Mouse (Mus musculus) hindbrain, postnatal 0 days (tissue): ENCODE results near the gene Socs7. TPM values are rescaled to one million over a fixed set of nuclear protein-coding genes. Genes with fewer than 3 reads are reported as not detected.

Experiments used
- ATAC-seq: fragments of 200-750 bp; cut with Nextera tagmentation; 2 replicates; pipeline ENCODE4 v1.8.0; 2017; ENCODE audit warnings: mild to moderate bottlenecking, moderate TSS enrichment, moderate library complexity
- DNase-seq: peaks from one replicate; pipeline ENCODE4 v3.0.0-alpha.2; 2015; ENCODE audit warnings: low spot score
- H3K27ac ChIP-seq: fragments of 300-500 bp; sonication (generic); 2 replicates; pipeline ENCODE4 v1.5.1; 2014; ENCODE audit warnings: mild to moderate bottlenecking
- H3K27me3 ChIP-seq: fragments of 300-500 bp; sonication (generic); 2 replicates; pipeline ENCODE4 v1.6.1; 2014; ENCODE audit warnings: low read length, mixed read lengths; ENCODE audit not compliant: insufficient read depth
- H3K36me3 ChIP-seq: fragments of 300-500 bp; sonication (generic); 2 replicates; pipeline ENCODE4 v1.6.1; 2014; ENCODE audit warnings: low read length, mixed read lengths; ENCODE audit not compliant: insufficient read depth
- H3K4me1 ChIP-seq: fragments of 300-500 bp; sonication (generic); 2 replicates; pipeline ENCODE4 v1.6.1; 2014; ENCODE audit warnings: antibody characterized with exemption, low read length, mixed read lengths; ENCODE audit not compliant: insufficient read depth
- H3K4me2 ChIP-seq: fragments of 300-500 bp; sonication (generic); 2 replicates; pipeline ENCODE4 v1.6.1; 2014; ENCODE audit warnings: low read depth, mild to moderate bottlenecking, low read length, moderate library complexity, mixed read lengths
- H3K4me3 ChIP-seq: fragments of 300-500 bp; sonication (generic); 2 replicates; pipeline ENCODE4 v1.5.1; 2014; ENCODE audit warnings: low read length
- H3K9ac ChIP-seq: fragments of 300-500 bp; sonication (generic); replicated peaks from 2 replicates; pipeline ENCODE4 v1.6.1; 2014; ENCODE audit warnings: mild to moderate bottlenecking, low read length, moderate library complexity, mixed read lengths
- H3K9me3 ChIP-seq: fragments of 300-500 bp; sonication (generic); 2 replicates; pipeline ENCODE4 v1.6.1; 2016; ENCODE audit warnings: low read length, mixed read lengths
- CTCF ChIP-seq: IDR thresholded peaks from 2 replicates; pipeline ENCODE4 v1.5.1; 2016; ENCODE audit warnings: antibody characterized with exemption, control low read depth, low read depth
- WGBS: fragments of 180-500 bp; shearing (Covaris S2); extraction: QIAGEN DNeasy Blood & Tissue Kit; methylation state at CpG from one replicate; pipeline ENCODE4 v1.1.7; 2014; 5-methylcytosine and 5-hydroxymethylcytosine counted together
- polyA plus RNA-seq: library from polyadenylated mRNA; unstranded; fragments of >200 nt; fragmentation: Nextera tagmentation; extraction: Ambion mirVana; gene quantifications from 2 replicates; pipeline ENCODE4 v1.2.1, GENCODE M21; 2015
- total RNA-seq: library from RNA; depleted of rRNA; stranded (reverse); fragments of >200 nt; gene quantifications from 2 replicates; pipeline ENCODE4 v1.2.3, GENCODE M21; 2014

Gene Socs7
- total and polyA plus RNA-seq, 2 experiments from 2014 or later = 5.9 to 59.0 TPM

- no peak overlapping the region for H3K27ac ChIP-seq
- no peaks in the 10 kb centered on the region for H3K9me3 ChIP-seq
- WGBS = 78% methylated on average over 3 of the region's 3 CpGs
- H3K36me3 ChIP-seq = no peaks in the 10 kb centered on the region
- peak overlapping the region; percentile 65; the same call in 1 of the 2 replicates for H3K4me2 ChIP-seq
- H3K4me3 ChIP-seq = no peak overlapping the region
- no peak overlapping the region; the same call in 1 of the 2 replicates for H3K9ac ChIP-seq
- no peaks in the 10 kb centered on the region for H3K27me3 ChIP-seq
- DNase-seq (no peak), ATAC-seq (no peak)
- no peak for TF ChIP-seq CTCF
- H3K4me1 ChIP-seq = peaks cover 17% of the 10 kb centered on the region
These were observed 45.1 kb downstream of the Socs7 start for GRCm38 (mm10) chr11:97407456-97407855.

- Histone ChIP-seq H3K4me2 (peak overlapping the region; percentile 2; the same call in 1 of the 2 replicates), H3K4me3 (no peak overlapping the region), H3K9me3 (no peaks in the 10 kb centered on the region), H3K27me3 (no peaks in the 10 kb centered on the region), H3K9ac (no peak overlapping the region), H3K4me1 (peaks cover 17% of the 10 kb centered on the region), H3K36me3 (no peaks in the 10 kb centered on the region), H3K27ac (no peak overlapping the region)
- ATAC-seq (no peak), DNase-seq (peak; percentile 86)
- peak; percentile 75 for TF ChIP-seq CTCF
- 2% methylated on average over 6 of the region's 6 CpGs for whole genome bisulfite sequencing
These were observed 45.8 kb downstream of the Socs7 start for GRCm38 (mm10) chr11:97408171-97408570.

- DNase-seq (no peak), ATAC-seq (no peak)
- no peaks in the 10 kb centered on the region for H3K27me3 ChIP-seq
- H3K9ac ChIP-seq = no peak overlapping the region
- no peaks in the 10 kb centered on the region for H3K36me3 ChIP-seq
- no peak overlapping the region for H3K4me2 ChIP-seq
- no peak for TF ChIP-seq CTCF
- no peak overlapping the region for H3K4me3 ChIP-seq
- no peaks in the 10 kb centered on the region for H3K9me3 ChIP-seq
- H3K4me1 ChIP-seq = peaks cover 8% of the 10 kb centered on the region
- 84% methylated on average over 4 of the region's 4 CpGs for WGBS
- H3K27ac ChIP-seq = no peak overlapping the region
These were observed 48.6 kb downstream of the Socs7 start for GRCm38 (mm10) chr11:97410958-97411357.

- Histone ChIP-seq H3K27ac (no peak overlapping the region), H3K4me1 (no peaks in the 10 kb centered on the region), H3K9me3 (no peaks in the 10 kb centered on the region), H3K4me2 (no peak overlapping the region), H3K27me3 (no peaks in the 10 kb centered on the region), H3K4me3 (no peak overlapping the region), H3K36me3 (no peaks in the 10 kb centered on the region), H3K9ac (no peak overlapping the region)
- no peak for DNase-seq
- WGBS = 49% methylated on average over 3 of the region's 3 CpGs
- TF ChIP-seq CTCF = no peak
- ATAC-seq = no peak
These were observed 49.8 kb downstream of the Socs7 start for GRCm38 (mm10) chr11:97412117-97412516.

GRCm38 (mm10) chr11:97412808-97413347 lies 50.5 kb downstream of the Socs7 start:
- Histone ChIP-seq H3K27me3 (no peaks in the 10 kb centered on the region), H3K27ac (no peak overlapping the region), H3K4me2 (no peak overlapping the region), H3K9me3 (no peaks in the 10 kb centered on the region), H3K9ac (no peak overlapping the region), H3K4me3 (no peak overlapping the region), H3K36me3 (no peaks in the 10 kb centered on the region), H3K4me1 (no peaks in the 10 kb centered on the region)
- TF ChIP-seq CTCF = no peak
- ATAC-seq = no peak
- DNase-seq = no peak
- WGBS = 48% methylated on average over 9 of the region's 10 CpGs

- Histone ChIP-seq H3K4me3 (peak within 1 kb of the TSS; percentile 43), H3K9ac (peak within 1 kb of the TSS; percentile 56), H3K4me2 (peak within 1 kb of the TSS; percentile 66), H3K27me3 (no peaks in the 10 kb centered on the region), H3K27ac (peak within 1 kb of the TSS; percentile 66; the same call in 1 of the 2 replicates), H3K9me3 (no peaks in the 10 kb centered on the region), H3K4me1 (no peaks in the 10 kb centered on the region), H3K36me3 (no peaks in the 10 kb centered on the region)
- 3% methylated on average over 29 of the region's 29 CpGs for WGBS
- TF ChIP-seq CTCF = no peak
- peak; percentile 74 for ATAC-seq
- DNase-seq = peak; percentile 56
These were observed 53.0 kb downstream of the Socs7 start, which contains the start of gene Arhgap23 for GRCm38 (mm10) chr11:97415330-97415711. TSS of gene Arhgap23 (plus strand) at chr11:97415533.
